Mouse (Mus musculus) stomach, postnatal 0 days (tissue): ENCODE data around the gene Khnyn.

ENCODE experiments used
- CTCF ChIP-seq: IDR thresholded peaks from 2 replicates; pipeline ENCODE4 v1.5.1; 2016; ENCODE audit warnings: antibody characterized with exemption, low read depth, mild to moderate bottlenecking, moderate library complexity
- EP300 ChIP-seq: optimal IDR thresholded peaks from 2 replicates; pipeline ENCODE3; 2016; ENCODE audit warnings: antibody characterized with exemption

- TF ChIP-seq CTCF (no peak), EP300 (no peak)
Observed at GRCm38 (mm10) chr14:55862970-55863369, 21.8 kb upstream of the Khnyn start.
